Mouse (Mus musculus) heart, postnatal 0 days (tissue): ENCODE measurements around the gene Igfbp7.

Experiments
- CTCF ChIP-seq: IDR thresholded peaks from 2 replicates; pipeline ENCODE4 v1.5.1; 2016; ENCODE audit warnings: antibody characterized with exemption, control low read depth, low read depth
- EP300 ChIP-seq: IDR thresholded peaks from 2 replicates; pipeline ENCODE4 v1.6.1; 2016; ENCODE audit warnings: antibody characterized with exemption, low read depth

GRCm38 (mm10) chr5:77381686-77382085 is 26.2 kb downstream of the Igfbp7 start:
- no peak for TF ChIP-seq CTCF
- no peak for TF ChIP-seq EP300
